Mouse (Mus musculus) liver, embryonic 15.5 days (tissue): ENCODE results near the gene Slc38a1. TPM values are rescaled to one million over a fixed set of nuclear protein-coding genes. Genes with fewer than 3 reads are reported as not detected.

Source experiments
- ATAC-seq: fragments of 200-750 bp; cut with Nextera tagmentation; 2 replicates; pipeline ENCODE4 v1.8.0; 2017; ENCODE audit warnings: moderate number of reproducible peaks, mild to moderate bottlenecking, moderate library complexity; ENCODE audit not compliant: insufficient read depth
- H3K27ac ChIP-seq: fragments of 300-500 bp; sonication (generic); replicated peaks from 2 replicates; pipeline ENCODE4 v1.5.1; 2015; ENCODE audit warnings: mild to moderate bottlenecking, inconsistent platforms
- H3K27me3 ChIP-seq: fragments of 300-500 bp; sonication (generic); 2 replicates; pipeline ENCODE4 v1.6.1; 2015; ENCODE audit warnings: mild to moderate bottlenecking, inconsistent platforms
- H3K36me3 ChIP-seq: fragments of 300-500 bp; sonication (generic); replicated peaks from 2 replicates; pipeline ENCODE4 v1.6.1; 2015; ENCODE audit warnings: moderate library complexity, mild to moderate bottlenecking, inconsistent platforms
- H3K4me1 ChIP-seq: fragments of 300-500 bp; sonication (generic); replicated peaks from 2 replicates; pipeline ENCODE4 v1.6.1; 2015; ENCODE audit warnings: inconsistent platforms
- H3K4me2 ChIP-seq: fragments of 300-500 bp; sonication (generic); 2 replicates; pipeline ENCODE4 v1.6.1; 2015; ENCODE audit warnings: moderate library complexity, mild to moderate bottlenecking, inconsistent platforms
- H3K4me3 ChIP-seq: fragments of 300-500 bp; sonication (generic); replicated peaks from 2 replicates; pipeline ENCODE4 v1.5.1; 2015; ENCODE audit warnings: mild to moderate bottlenecking, inconsistent platforms
- H3K9ac ChIP-seq: fragments of 300-500 bp; sonication (generic); 2 replicates; pipeline ENCODE4 v1.6.1; 2015; ENCODE audit warnings: moderate library complexity, mild to moderate bottlenecking, inconsistent platforms
- H3K9me3 ChIP-seq: fragments of 300-500 bp; sonication (generic); replicated peaks from 2 replicates; pipeline ENCODE4 v1.6.1; 2016; ENCODE audit warnings: inconsistent platforms
- WGBS: fragments of 180-500 bp; shearing (Covaris S2); methylation state at CpG from one replicate; pipeline ENCODE4 v1.1.7; 2015; ENCODE audit warnings: mixed read lengths; ENCODE audit not compliant: insufficient replicate concordance; 5-methylcytosine and 5-hydroxymethylcytosine counted together
- polyA plus RNA-seq: library from polyadenylated mRNA; unstranded; fragments of >200 nt; fragmentation: Nextera tagmentation; extraction: Ambion mirVana; gene quantifications from 2 replicates; pipeline ENCODE4 v1.2.1, GENCODE M21; 2015

Slc38a1 gene
- 14.5 and 18.2 TPM in 2 replicates for polyA plus RNA-seq

DNA sequence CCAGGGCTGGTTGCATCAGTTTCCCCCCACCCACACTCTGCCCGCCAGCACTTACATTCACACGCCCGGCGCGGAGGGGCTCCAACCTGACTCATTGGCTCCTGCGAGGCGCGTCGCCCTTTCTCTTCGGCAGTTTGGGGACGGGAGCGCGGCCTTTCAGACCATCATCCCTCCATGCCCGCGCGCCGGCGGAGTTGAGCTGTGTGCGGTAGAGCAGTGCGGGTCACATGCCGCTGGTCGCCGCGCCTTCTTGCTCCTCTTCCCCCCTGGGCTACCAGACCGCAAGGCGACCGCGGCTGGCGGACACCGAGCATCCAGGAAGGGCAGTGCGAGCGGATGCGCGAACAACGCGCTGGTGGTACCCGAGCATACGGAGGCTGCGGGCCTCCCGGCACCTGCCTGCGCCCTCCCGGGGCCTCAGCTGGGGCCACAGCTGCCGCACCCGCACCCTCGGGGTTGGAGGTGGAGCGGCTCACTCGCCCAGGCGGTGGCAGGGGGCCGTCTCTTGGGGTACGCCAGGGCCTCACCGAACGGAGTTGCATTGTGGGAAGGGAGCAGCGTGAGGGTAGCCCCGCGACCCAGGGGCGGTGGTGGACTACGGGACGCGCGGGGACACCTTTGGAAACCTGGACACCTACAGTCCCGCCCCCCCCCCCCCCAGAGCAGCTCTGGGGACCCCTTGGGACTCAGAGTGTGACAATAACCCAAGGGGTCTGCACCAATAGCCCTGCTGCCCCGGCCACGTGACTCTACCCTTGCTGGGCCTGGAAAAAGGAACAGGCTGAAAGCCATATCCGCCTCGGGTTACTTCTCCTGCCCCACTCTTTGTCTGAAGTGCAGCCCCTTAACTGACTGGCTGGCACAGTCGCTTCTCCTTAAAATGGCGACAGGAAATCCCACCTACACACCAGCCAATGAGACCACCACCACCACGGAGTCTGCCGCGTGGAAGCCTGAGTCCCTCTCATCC is at the start of gene Slc38a1:
Slc38a1 (minus strand) TSS at position 478 of the 970 bp plus-strand sequence.
- H3K36me3 ChIP-seq, result no peaks in the 10 kb centered on the region
- WGBS, result under 1% methylated on average over 70 of the region's 70 CpGs
- peaks cover 7% of the 10 kb centered on the region; the same call in 1 of the 2 replicates for H3K27me3 ChIP-seq
- peaks cover 57% of the 10 kb centered on the region for H3K4me1 ChIP-seq
- H3K4me3 ChIP-seq, result peak within 1 kb of the TSS; percentile 71
- H3K4me2 ChIP-seq, result peak within 1 kb of the TSS; percentile 96
- peak within 1 kb of the TSS; percentile 67 for H3K9ac ChIP-seq
- ATAC-seq, result peak; percentile 68
- H3K27ac ChIP-seq, result peak within 1 kb of the TSS; percentile 76
- no peaks in the 10 kb centered on the region for H3K9me3 ChIP-seq

DNA sequence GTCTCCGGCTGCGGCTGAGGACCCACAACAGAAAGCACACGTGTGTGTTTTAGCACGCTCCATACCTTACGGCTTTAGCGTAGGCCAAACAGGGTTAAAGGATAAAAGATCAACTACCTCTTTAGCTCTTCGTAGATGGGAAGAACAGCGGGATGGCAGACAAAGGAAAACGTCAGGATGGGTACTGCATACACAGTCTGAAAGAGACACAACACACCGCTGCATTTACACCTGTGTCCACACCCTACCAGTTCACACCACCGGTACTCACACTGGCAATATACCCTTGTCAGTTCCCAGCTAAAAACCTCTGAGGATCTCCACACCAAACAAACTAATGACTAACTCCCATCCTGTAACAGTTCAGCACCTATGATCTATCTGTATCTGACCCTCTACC is 49.7 kb upstream of the Slc38a1 start:
- no peak overlapping the region for H3K9ac ChIP-seq
- peaks cover 28% of the 10 kb centered on the region for H3K4me1 ChIP-seq
- H3K9me3 ChIP-seq, result no peaks in the 10 kb centered on the region
- ATAC-seq, result no peak
- H3K4me2 ChIP-seq, result no peak overlapping the region
- H3K4me3 ChIP-seq, result no peak overlapping the region
- H3K27me3 ChIP-seq, result no peaks in the 10 kb centered on the region
- peaks cover 95% of the 10 kb centered on the region for H3K36me3 ChIP-seq
- WGBS, result 92% methylated on average over 11 of the region's 11 CpGs
- H3K27ac ChIP-seq, result no peak overlapping the region

DNA sequence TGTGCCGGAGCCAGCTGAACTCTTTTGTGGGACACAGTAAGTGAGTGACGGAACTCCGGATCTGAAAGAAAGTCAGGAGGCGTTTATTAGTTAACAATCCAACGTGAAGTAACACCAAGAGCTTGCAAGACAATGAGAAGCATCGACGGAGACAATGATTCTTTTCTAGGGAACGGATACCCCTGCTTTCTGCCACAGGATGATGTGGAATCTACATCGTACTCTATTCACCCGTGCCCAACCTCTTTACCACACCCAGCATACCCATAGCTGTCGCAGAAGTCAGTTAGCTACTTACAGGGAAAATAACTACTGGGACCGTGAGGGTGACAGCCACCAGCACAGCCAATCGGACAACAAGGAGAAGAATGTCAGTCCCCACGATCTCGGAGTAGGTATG is 48.7 kb upstream of the Slc38a1 start:
- peaks cover 89% of the 10 kb centered on the region for H3K36me3 ChIP-seq
- no peak overlapping the region for H3K4me2 ChIP-seq
- peaks cover 17% of the 10 kb centered on the region for H3K4me1 ChIP-seq
- no peaks in the 10 kb centered on the region for H3K9me3 ChIP-seq
- no peak overlapping the region for H3K27ac ChIP-seq
- H3K4me3 ChIP-seq, result no peak overlapping the region
- no peak for ATAC-seq
- 89% methylated on average over 15 of the region's 15 CpGs for WGBS
- no peak overlapping the region for H3K9ac ChIP-seq
- H3K27me3 ChIP-seq, result no peaks in the 10 kb centered on the region

DNA sequence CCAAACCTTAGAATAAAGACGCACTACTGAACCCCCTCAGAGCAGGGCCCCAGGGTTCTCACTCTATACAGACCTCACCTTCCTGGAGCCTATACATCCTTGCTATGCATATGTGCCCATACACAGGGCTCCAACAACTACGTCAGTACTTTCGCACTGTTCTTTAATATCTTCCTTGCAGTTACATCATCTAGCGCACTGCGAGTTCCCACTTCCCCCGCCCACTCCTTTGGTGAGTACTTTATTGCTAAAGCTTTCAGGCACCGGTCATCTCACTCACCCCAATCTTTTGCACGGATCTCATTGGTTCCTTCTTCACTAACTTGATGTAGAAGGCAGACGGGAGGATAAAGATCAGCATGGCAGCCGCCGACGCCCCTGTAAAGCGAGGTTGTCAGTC is 48.1 kb upstream of the Slc38a1 start:
- Histone ChIP-seq H3K27ac (no peak overlapping the region), H3K4me1 (peaks cover 12% of the 10 kb centered on the region), H3K4me2 (no peak overlapping the region), H3K9ac (no peak overlapping the region), H3K27me3 (no peaks in the 10 kb centered on the region), H3K4me3 (no peak overlapping the region), H3K9me3 (no peaks in the 10 kb centered on the region), H3K36me3 (peaks cover 83% of the 10 kb centered on the region)
- ATAC-seq, result no peak
- 83% methylated on average over 13 of the region's 13 CpGs for WGBS

DNA sequence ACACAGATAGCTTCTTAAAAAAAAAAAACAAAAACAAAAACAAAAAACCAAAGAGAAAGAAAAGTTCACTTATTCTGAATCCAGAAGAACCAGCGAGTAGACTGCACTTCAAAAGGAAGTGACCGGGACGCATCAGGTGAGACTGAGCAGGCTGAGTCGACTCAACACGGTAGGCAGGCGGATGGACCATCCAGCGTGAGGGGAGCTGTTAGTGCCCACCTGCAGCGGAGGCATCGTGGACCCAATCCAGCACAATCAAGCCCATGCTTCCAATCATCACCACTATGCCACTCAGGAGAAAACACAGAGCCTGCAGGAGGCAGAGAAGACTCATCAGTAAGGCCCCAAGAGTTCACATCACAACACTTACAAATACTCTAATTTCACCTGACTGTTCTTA is 47.2 kb upstream of the Slc38a1 start:
- no peak overlapping the region for H3K9ac ChIP-seq
- H3K4me2 ChIP-seq, result no peak overlapping the region
- H3K4me1 ChIP-seq, result peaks cover 8% of the 10 kb centered on the region
- no peak overlapping the region for H3K27ac ChIP-seq
- H3K9me3 ChIP-seq, result no peaks in the 10 kb centered on the region
- ATAC-seq, result no peak
- no peak overlapping the region for H3K4me3 ChIP-seq
- peaks cover 74% of the 10 kb centered on the region for H3K36me3 ChIP-seq
- 88% methylated on average over 9 of the region's 9 CpGs for WGBS
- H3K27me3 ChIP-seq, result no peaks in the 10 kb centered on the region

DNA sequence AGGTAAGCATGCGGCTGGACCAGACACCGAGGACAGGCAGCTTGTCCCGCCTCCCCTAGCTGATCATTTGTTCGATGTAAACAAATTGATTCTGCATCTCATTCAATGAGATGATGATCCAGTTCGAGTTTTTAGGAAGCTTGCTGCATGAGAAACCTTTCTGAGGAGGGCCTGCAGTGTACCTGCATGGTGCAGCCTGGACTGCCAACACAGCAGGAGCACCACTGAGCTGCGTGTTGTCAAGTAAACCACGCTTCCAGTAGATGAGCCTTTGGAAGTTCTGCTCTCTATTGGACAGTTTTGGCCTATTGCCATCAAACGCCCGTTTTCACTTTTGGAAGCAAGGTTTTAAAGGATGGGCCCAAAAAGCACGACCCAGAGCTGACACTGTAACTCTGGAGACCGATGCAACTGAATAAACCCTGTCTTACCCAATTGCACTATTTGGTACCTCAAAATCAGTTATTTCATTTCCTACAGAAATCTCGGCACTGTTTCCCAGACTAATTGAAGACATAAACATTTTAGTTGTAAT is 46.1 kb upstream of the Slc38a1 start:
- no peaks in the 10 kb centered on the region for H3K27me3 ChIP-seq
- ATAC-seq, result no peak
- H3K27ac ChIP-seq, result no peak overlapping the region
- no peak overlapping the region for H3K4me3 ChIP-seq
- H3K9me3 ChIP-seq, result no peaks in the 10 kb centered on the region
- H3K36me3 ChIP-seq, result peaks cover 63% of the 10 kb centered on the region
- no peak overlapping the region for H3K4me2 ChIP-seq
- 87% methylated on average over 12 of the region's 12 CpGs for WGBS
- H3K9ac ChIP-seq, result no peak overlapping the region
- H3K4me1 ChIP-seq, result peaks cover 18% of the 10 kb centered on the region

DNA sequence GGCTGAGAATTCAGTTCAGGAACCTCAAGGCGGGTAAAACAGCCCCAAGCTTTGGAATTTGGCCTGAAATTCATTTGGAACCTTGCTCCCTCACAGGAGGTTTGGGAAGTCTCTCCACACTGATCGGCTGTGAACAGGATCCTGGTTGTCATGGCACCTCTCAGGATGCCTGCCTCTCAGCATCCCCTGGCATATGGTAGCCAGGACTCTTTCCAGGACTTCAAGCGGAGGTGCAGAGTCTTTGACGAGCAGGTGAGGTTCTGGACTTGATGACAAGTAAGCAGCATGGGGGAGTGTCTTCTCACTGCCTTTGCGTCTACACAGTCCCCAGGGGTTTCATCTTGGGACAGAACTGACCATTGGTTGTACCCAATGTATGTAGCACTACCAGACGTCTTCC is 45.3 kb upstream of the Slc38a1 start:
- Histone ChIP-seq H3K36me3 (peaks cover 55% of the 10 kb centered on the region), H3K9ac (no peak overlapping the region), H3K4me1 (peaks cover 18% of the 10 kb centered on the region), H3K4me2 (no peak overlapping the region), H3K27me3 (no peaks in the 10 kb centered on the region), H3K27ac (no peak overlapping the region), H3K4me3 (no peak overlapping the region), H3K9me3 (no peaks in the 10 kb centered on the region)
- 78% methylated on average over 6 of the region's 6 CpGs for WGBS
- ATAC-seq, result no peak

DNA sequence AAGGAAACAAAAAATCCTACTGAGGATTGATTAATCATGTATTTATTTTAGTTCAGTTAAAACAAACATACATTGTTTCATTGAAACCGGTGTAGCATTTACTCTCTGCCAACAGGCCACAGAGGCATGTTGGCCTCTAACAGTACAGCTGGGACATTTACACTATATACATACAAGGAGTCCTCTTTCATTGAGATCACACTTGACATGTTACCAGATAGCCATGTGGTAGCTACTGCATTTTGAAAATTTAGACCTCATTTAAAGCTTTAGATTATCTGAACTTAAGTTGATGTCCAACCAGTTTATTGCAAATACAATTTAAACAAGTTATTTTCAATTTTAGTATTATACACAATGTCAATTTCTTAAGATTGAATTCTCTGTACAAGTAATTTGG is 44.7 kb upstream of the Slc38a1 start:
- H3K4me3 ChIP-seq, result no peak overlapping the region
- peaks cover 48% of the 10 kb centered on the region for H3K36me3 ChIP-seq
- WGBS, result 57% methylated on average over 1 of the region's 1 CpGs
- no peak overlapping the region for H3K9ac ChIP-seq
- no peak overlapping the region for H3K4me2 ChIP-seq
- no peaks in the 10 kb centered on the region for H3K9me3 ChIP-seq
- ATAC-seq, result no peak
- H3K27ac ChIP-seq, result no peak overlapping the region
- H3K27me3 ChIP-seq, result no peaks in the 10 kb centered on the region
- peaks cover 13% of the 10 kb centered on the region for H3K4me1 ChIP-seq

DNA sequence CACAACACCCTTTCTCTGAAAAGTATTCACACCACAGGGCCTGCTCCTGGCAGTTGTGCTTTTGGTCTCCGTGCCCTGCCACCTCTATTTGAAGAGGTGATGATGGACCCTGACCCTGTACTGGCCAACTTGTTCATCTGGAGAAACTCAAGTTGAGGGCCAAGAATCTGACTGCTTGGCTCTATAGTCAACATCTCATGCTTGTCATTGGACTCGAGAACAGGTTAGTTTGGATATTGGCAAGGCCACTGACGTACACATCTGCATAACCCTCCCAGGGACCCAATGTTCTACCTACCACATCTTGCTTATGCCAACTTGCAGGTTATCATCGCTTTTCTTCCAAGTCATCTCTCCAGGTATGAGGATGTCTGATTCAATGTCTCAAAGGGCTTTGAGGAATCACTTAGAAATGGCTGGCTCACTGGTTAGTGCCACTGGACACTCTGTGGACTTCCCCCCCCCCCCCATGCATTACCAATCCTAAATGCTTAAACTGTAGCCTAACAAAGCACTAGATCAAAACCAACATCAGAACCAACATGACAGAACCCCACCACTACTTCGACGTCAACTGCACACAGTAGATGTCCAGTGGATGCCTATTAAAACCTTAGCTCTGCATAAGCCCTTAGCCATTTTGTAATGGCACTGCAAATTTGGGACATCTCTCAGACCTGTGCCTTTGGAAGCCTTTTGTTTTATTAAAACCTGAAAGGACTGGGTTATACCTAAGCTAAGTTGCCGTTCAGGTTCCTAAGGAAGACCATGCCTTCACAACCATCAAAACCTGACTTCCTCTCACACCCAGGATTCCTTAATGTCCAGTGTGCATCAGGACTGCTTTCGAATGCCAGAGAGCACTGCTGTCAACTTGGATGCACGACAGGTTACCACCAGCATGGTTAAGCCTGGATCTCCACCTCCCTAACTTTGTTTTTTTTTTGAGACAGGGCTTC is 43.8 kb upstream of the Slc38a1 start:
- Histone ChIP-seq H3K27ac (no peak overlapping the region), H3K9ac (no peak overlapping the region), H3K36me3 (peaks cover 40% of the 10 kb centered on the region), H3K4me2 (no peak overlapping the region), H3K4me3 (no peak overlapping the region), H3K27me3 (no peaks in the 10 kb centered on the region), H3K9me3 (no peaks in the 10 kb centered on the region), H3K4me1 (peaks cover 10% of the 10 kb centered on the region)
- no peak for ATAC-seq
- WGBS, result 71% methylated on average over 9 of the region's 9 CpGs

DNA sequence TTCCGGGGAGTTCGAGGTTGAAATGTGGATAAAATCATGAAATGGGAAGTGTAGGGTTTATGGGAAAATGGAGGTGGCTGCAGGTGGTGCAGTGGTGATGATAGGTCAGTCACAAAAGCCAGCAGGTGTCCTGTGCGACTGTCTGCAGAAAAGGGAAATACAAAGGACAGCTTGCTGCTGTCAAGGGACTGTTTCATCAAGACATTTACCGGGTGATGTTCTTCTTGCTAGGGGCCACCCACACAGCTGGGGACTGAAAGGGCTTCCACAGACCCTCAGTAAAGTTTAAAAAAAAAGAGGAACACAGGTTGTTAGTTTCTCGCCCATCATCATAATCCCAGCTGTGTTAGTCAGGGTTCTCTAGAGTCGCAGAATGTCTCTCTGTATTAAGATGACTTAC is 42.6 kb upstream of the Slc38a1 start:
- no peak overlapping the region for H3K27ac ChIP-seq
- no peak for ATAC-seq
- H3K9ac ChIP-seq, result no peak overlapping the region
- 46% methylated on average over 6 of the region's 6 CpGs for WGBS
- peaks cover 27% of the 10 kb centered on the region for H3K36me3 ChIP-seq
- H3K27me3 ChIP-seq, result no peaks in the 10 kb centered on the region
- H3K4me3 ChIP-seq, result no peak overlapping the region
- no peak overlapping the region for H3K4me2 ChIP-seq
- no peaks in the 10 kb centered on the region for H3K9me3 ChIP-seq
- H3K4me1 ChIP-seq, result peaks cover 10% of the 10 kb centered on the region
